Mouse (Mus musculus): ENCODE results near the gene Oxct2a.

DNA sequence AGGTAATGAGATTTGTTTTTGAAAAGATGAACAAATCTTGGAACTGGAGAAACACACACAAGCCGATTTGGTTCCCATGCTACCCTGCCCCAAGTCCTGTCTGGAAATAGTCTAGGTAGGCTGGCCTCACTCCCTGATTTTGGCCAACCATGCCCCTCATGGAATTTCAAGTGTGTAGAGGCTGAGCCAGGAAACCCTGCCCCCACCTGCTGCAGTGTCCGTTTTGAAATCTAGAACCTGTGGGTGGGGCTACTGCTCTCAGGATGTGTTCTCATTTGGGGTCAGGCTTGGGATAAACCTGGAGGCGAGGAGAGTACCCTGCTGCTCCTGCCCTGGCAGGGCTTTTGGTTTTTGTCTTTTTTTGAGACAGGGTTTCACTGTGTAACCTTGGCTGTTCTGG, 15.1 kb downstream of the Oxct2a start:
- no peak for TF ChIP-seq CTCF (IDR thresholded peaks at IDR 0.05; ENCODE audit: low read depth)
- no peak for TF ChIP-seq EP300 (IDR thresholded peaks at IDR 0.05; ENCODE audit: low read depth)

Measured in liver, embryonic 14.5 days (tissue).